In the genomic region with DNA sequence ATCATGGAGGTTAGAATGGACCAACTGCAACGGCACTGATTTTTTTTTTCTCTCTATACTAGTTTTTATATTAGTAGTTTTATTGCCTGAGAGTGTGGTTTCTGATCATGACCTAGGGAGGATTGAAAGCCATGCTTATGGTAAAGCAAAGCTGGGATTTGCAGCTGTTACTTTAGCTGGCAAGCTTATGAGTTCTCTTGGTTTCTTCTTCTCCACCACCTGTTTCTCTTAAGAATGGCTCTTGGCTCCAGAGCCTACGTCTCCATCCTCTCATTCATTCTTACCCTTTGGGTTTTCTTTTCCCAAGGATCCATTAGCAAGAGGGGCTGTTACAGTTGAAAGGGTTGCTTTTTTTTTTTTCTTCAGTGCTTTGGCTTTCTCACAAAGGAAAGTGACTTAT, we compare ENCODE assay signal across 9 mouse cellular contexts. TPM values are rescaled to one million over a fixed set of nuclear protein-coding genes. Genes with fewer than 3 reads are reported as not detected.
DNase-seq lines count a peak whose midpoint lies in the region; ATAC-seq and TF ChIP-seq lines count a peak whose summit lies in the region.
"Had no signal": no experiment of that assay in that cellular context is flagged by ENCODE, and none has a peak within 500 bp of the region (broad histone marks: within the 10 kb centered on the region; RNA-seq: fewer than 3 reads in every experiment).

No protein-coding gene starts in this region.

- H3K9me3 ChIP-seq in limb, embryonic 10.5 days (replicated peaks) = no peaks in the 10 kb centered on the region
- H3K9me3 ChIP-seq in neural tube, embryonic 13.5 days = no peaks in the 10 kb centered on the region

- DNase-seq in layer of hippocampus, adult 2 months (ENCODE audit: low spot score in 2 of 2) = no peak
- no peak for DNase-seq in layer of hippocampus, adult 18-20 months (ENCODE audit: low spot score in 2 of 2)
- DNase-seq in limb, embryonic 10.5 days (ENCODE audit: low spot score) = no peak
- no peak for DNase-seq in embryo, embryonic 9.5 days (ENCODE audit: extremely low spot score)
- DNase-seq in urinary bladder, postnatal 36 days (ENCODE audit: low spot score in 2 of 2) = no peak
- DNase-seq in kidney, adult 9 months = no peak
- DNase-seq: lung, adult 18-20 months had no signal

- ATAC-seq in neural tube, embryonic 13.5 days (ENCODE audit: low read depth) = no peak

- H3K4me2 ChIP-seq in neural tube, embryonic 13.5 days = peak overlapping the region; percentile 73

- WGBS in limb, embryonic 10.5 days = 77% methylated on average over 2 of the region's 2 CpGs
- WGBS in neural tube, embryonic 13.5 days = 44% methylated on average over 2 of the region's 2 CpGs

- no peak for TF ChIP-seq CTCF in layer of hippocampus, adult 2 months (conservative IDR thresholded peaks at IDR 0.05)
- TF ChIP-seq CTCF in embryonic fibroblast, embryonic 13.5 days (IDR thresholded peaks at IDR 0.05; ENCODE audit: borderline replicate concordance, insufficient read depth, low read length) = no peak

- peaks cover 14% of the 10 kb centered on the region; the same call in 1 of the 2 replicates for H3K36me3 ChIP-seq in limb, embryonic 10.5 days
- no peaks in the 10 kb centered on the region for H3K36me3 ChIP-seq in neural tube, embryonic 13.5 days

- TF ChIP-seq POLR2A in embryonic fibroblast, embryonic 13.5 days (IDR thresholded peaks at IDR 0.05; ENCODE audit: low read depth, low read length) = no peak

- H3K27me3 ChIP-seq in limb, embryonic 10.5 days (ENCODE audit: low read depth, poor library complexity, severe bottlenecking) = no peaks in the 10 kb centered on the region
- no peaks in the 10 kb centered on the region for H3K27me3 ChIP-seq in neural tube, embryonic 13.5 days

- peaks cover 6% of the 10 kb centered on the region for H3K4me1 ChIP-seq in embryonic fibroblast, embryonic 13.5 days (ENCODE audit: control insufficient read depth, insufficient read depth, low read length)
- peaks cover 18% of the 10 kb centered on the region for H3K4me1 ChIP-seq in limb, embryonic 10.5 days
- peaks cover 44% of the 10 kb centered on the region for H3K4me1 ChIP-seq in neural tube, embryonic 13.5 days (replicated peaks)

- H3K4me3 ChIP-seq in layer of hippocampus, adult 2 months = peak overlapping the region; percentile 99
- peak overlapping the region; percentile 99 for H3K4me3 ChIP-seq in embryonic fibroblast, embryonic 13.5 days (ENCODE audit: insufficient read depth, low read length)
- H3K4me3 ChIP-seq in limb, embryonic 10.5 days = peak overlapping the region; percentile 99
- H3K4me3 ChIP-seq in neural tube, embryonic 13.5 days = peak overlapping the region; percentile 98

- H3K9ac ChIP-seq in neural tube, embryonic 13.5 days = peak overlapping the region; percentile 97

- H3K27ac ChIP-seq in layer of hippocampus, adult 2 months = peak overlapping the region; percentile 97; the same call in 1 of the 2 replicates
- no peak overlapping the region for H3K27ac ChIP-seq in embryonic fibroblast, embryonic 13.5 days (ENCODE audit: insufficient read depth, low read length)
- no peak overlapping the region for H3K27ac ChIP-seq in limb, embryonic 10.5 days
- 0 out of 2 replicates have a peak overlapping the region, but pooled peaks have one; percentile 3 for H3K27ac ChIP-seq in neural tube, embryonic 13.5 days (replicated peaks)

RNA-seq across cellular contexts. Expression of a gene that starts 1.6 kb away (rescaled TPM):
- 100 to 1,000 TPM; 145 to 147 TPM for total RNA-seq in layer of hippocampus, adult 2 months (2021)
- 100 to 1,000 TPM; 136 to 140 TPM for total RNA-seq in layer of hippocampus, adult 18-20 months (2021)
- 80.6 and 90.6 TPM in 2 replicates for polyA plus RNA-seq in embryonic fibroblast, embryonic 13.5 days (2011; ENCODE audit: insufficient read length, low read depth, missing spikeins)
- polyA plus RNA-seq in limb, embryonic 10.5 days (2016; fragmentation: Nextera tagmentation; extraction: Ambion mirVana) = 139 and 150 TPM in 2 replicates
- polyA plus RNA-seq in neural tube, embryonic 13.5 days (2015; fragmentation: Nextera tagmentation; extraction: Ambion mirVana) = 104 and 112 TPM in 2 replicates

RNA-seq across cellular contexts. Expression of a gene that starts 37.1 kb away (rescaled TPM):
- 100 to 1,000 TPM; 224 to 255 TPM for total RNA-seq in layer of hippocampus, adult 2 months (2021)
- total RNA-seq in layer of hippocampus, adult 18-20 months (2021) = 100 to 1,000 TPM; 225 to 240 TPM
- polyA plus RNA-seq in embryonic fibroblast, embryonic 13.5 days (2011; ENCODE audit: insufficient read length, low read depth, missing spikeins) = 99.4 and 118 TPM in 2 replicates
- 216 and 220 TPM in 2 replicates for polyA plus RNA-seq in limb, embryonic 10.5 days (2016; fragmentation: Nextera tagmentation; extraction: Ambion mirVana)
- 211 and 216 TPM in 2 replicates for polyA plus RNA-seq in neural tube, embryonic 13.5 days (2015; fragmentation: Nextera tagmentation; extraction: Ambion mirVana)

RNA-seq across cellular contexts. Expression of a gene that starts 37.2 kb away (rescaled TPM):
- total RNA-seq in layer of hippocampus, adult 2 months (2021) = 10 to 100 TPM; 38.1 to 39.5 TPM
- total RNA-seq in layer of hippocampus, adult 18-20 months (2021) = 10 to 100 TPM; 37.1 to 37.9 TPM
- 18.2 and 21.9 TPM in 2 replicates for polyA plus RNA-seq in embryonic fibroblast, embryonic 13.5 days (2011; ENCODE audit: insufficient read length, low read depth, missing spikeins)
- polyA plus RNA-seq in limb, embryonic 10.5 days (2016; fragmentation: Nextera tagmentation; extraction: Ambion mirVana) = 52.0 and 63.6 TPM in 2 replicates
- 51.2 and 51.6 TPM in 2 replicates for polyA plus RNA-seq in neural tube, embryonic 13.5 days (2015; fragmentation: Nextera tagmentation; extraction: Ambion mirVana)

RNA-seq across cellular contexts. Expression of a gene that starts 56.1 kb away (rescaled TPM):
- 100 to 1,000 TPM; 184 to 200 TPM for total RNA-seq in layer of hippocampus, adult 2 months (2021)
- total RNA-seq in layer of hippocampus, adult 18-20 months (2021) = 100 to 1,000 TPM; 198 to 208 TPM
- polyA plus RNA-seq in embryonic fibroblast, embryonic 13.5 days (2011; ENCODE audit: insufficient read length, low read depth, missing spikeins) = 0.77 and 0.81 TPM in 2 replicates
- 3.2 and 5.5 TPM in 2 replicates for polyA plus RNA-seq in limb, embryonic 10.5 days (2016; fragmentation: Nextera tagmentation; extraction: Ambion mirVana)
- polyA plus RNA-seq in neural tube, embryonic 13.5 days (2015; fragmentation: Nextera tagmentation; extraction: Ambion mirVana) = 94.0 and 113 TPM in 2 replicates

Comparison
In these comparisons a context has a peak if more than half of its experiments do, and no peak if none do; other contexts are left out.
1. H3K27ac ChIP-seq: peak in layer of hippocampus, adult 2 months (single experiment) and neural tube, embryonic 13.5 days (single experiment); none in embryonic fibroblast, embryonic 13.5 days (single experiment) and limb, embryonic 10.5 days (single experiment).
2. Peak in every context shown above with its lines, with median percentiles within 50 percentile points of each other: H3K4me3 ChIP-seq.